Mouse (Mus musculus): ENCODE measurements at regions not wholly inside any gene's neighbourhood (a gene's known extent, or its start where the extent isn't known, plus 50 kb on each side); places are given as distances from the start of the nearest gene placed in this dataset.
A peak's percentile ranks its signal among the peaks of the same experiment; 100 is the strongest.

- Histone ChIP-seq H3K27me3 (replicated peaks) (no peaks in the 10 kb centered on the region), H3K4me2 (no peak overlapping the region), H3K9ac (no peak overlapping the region), H3K4me1 (no peaks in the 10 kb centered on the region), H3K4me3 (replicated peaks) (no peak overlapping the region), H3K36me3 (no peaks in the 10 kb centered on the region), H3K9me3 (no peaks in the 10 kb centered on the region), H3K27ac (no peak overlapping the region)
- ATAC-seq (ENCODE audit: insufficient read depth, low FRiP score, low read depth), result peak; percentile 79
- 32% methylated on average over 3 of the region's 3 CpGs for WGBS
These were observed 472.0 kb downstream of the Glrx3 start for GRCm38 (mm10) chr7:137909456-137909855.

GRCm38 (mm10) chr7:137913551-137914105, 476.2 kb downstream of the Glrx3 start:
- no peak overlapping the region for H3K27ac ChIP-seq
- no peak for ATAC-seq (ENCODE audit: insufficient read depth, low FRiP score, low read depth)
- WGBS, result 61% methylated on average over 4 of the region's 4 CpGs

GRCm38 (mm10) chr7:137914506-137914905, 477.1 kb downstream of the Glrx3 start:
- H3K9ac ChIP-seq, result no peak overlapping the region
- no peaks in the 10 kb centered on the region for H3K4me1 ChIP-seq
- H3K9me3 ChIP-seq, result no peaks in the 10 kb centered on the region
- H3K36me3 ChIP-seq, result no peaks in the 10 kb centered on the region
- no peak overlapping the region for H3K27ac ChIP-seq
- H3K4me3 ChIP-seq (replicated peaks), result no peak overlapping the region
- no peaks in the 10 kb centered on the region for H3K27me3 ChIP-seq (replicated peaks)
- ATAC-seq (ENCODE audit: insufficient read depth, low FRiP score, low read depth), result no peak
- 85% methylated on average over 5 of the region's 5 CpGs for WGBS
- no peak overlapping the region for H3K4me2 ChIP-seq

More at GRCm38 (mm10) chr7:137913551-137914105, 476.2 kb downstream of the Glrx3 start:
- Histone ChIP-seq H3K9me3 (no peaks in the 10 kb centered on the region), H3K36me3 (no peaks in the 10 kb centered on the region), H3K4me3 (replicated peaks) (no peak overlapping the region), H3K4me2 (no peak overlapping the region), H3K4me1 (no peaks in the 10 kb centered on the region), H3K27me3 (replicated peaks) (no peaks in the 10 kb centered on the region), H3K9ac (no peak overlapping the region)

DNA sequence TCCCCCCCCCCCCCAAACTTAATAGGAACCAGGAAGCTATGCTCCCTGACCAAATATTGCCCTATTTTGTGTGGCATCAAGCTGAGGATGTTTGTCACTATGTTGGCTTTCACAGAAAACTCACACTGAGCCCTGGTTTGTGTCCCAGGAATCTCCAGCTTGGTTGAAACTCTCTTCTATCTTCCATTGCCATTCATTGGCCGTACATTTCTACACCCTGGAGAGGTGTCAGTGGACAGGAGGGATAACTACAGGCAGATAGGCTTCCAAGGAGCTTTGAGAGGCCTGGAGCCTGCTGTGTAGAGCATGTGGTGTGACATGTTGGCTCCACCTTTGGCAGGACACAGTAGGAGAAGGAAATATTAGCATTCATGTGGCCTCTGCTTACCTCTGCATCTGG, 478.9 kb downstream of the Glrx3 start:
- 68% methylated on average over 1 of the region's 1 CpGs for WGBS

DNA sequence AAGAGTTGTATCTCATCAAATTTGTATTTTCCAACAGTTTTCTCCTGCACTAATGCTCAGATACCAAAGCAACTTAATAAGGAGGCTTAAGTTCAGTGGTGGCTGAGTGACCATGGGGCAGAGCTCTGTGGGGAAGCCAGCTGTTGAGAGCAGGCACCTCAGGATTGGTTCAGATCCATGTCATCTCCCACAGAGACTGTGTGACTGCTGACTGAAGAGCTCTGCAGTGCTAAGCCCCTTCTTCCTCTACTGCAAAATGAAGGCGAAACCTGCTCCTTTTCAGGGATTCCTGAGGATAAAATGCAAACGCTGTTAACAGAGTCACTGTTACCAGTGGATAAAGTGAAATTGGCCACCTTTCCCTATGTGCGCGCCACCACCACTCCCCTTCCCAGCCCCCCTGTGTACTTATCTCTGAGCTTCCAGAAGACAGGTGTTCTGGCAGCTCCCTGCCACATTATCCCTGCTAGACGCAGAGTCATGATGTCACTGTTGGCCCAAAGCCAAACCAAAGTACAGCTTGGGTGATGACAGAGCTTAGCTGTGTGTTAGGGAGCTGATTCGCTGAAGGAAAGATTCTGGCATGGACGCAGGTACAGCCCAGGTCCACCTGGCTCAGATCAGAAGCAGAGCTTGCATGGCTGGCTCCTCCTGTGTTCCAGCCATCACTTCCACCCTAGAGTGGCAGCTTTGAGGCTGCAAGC, 472.9 kb downstream of the Tcerg1l start:
- no peak; the same call in 1 of the 2 replicates for ATAC-seq (ENCODE audit: insufficient read depth, low FRiP score, low read depth)

More for the DNA sequence above, 478.9 kb downstream of the Glrx3 start:
- H3K9me3 ChIP-seq, result no peaks in the 10 kb centered on the region
- H3K4me1 ChIP-seq, result no peaks in the 10 kb centered on the region
- no peak overlapping the region for H3K9ac ChIP-seq
- no peak overlapping the region for H3K4me2 ChIP-seq
- H3K36me3 ChIP-seq, result no peaks in the 10 kb centered on the region
- no peak overlapping the region for H3K27ac ChIP-seq
- no peaks in the 10 kb centered on the region for H3K27me3 ChIP-seq (replicated peaks)
- no peak overlapping the region for H3K4me3 ChIP-seq (replicated peaks)
- ATAC-seq (ENCODE audit: insufficient read depth, low FRiP score, low read depth), result no peak

DNA sequence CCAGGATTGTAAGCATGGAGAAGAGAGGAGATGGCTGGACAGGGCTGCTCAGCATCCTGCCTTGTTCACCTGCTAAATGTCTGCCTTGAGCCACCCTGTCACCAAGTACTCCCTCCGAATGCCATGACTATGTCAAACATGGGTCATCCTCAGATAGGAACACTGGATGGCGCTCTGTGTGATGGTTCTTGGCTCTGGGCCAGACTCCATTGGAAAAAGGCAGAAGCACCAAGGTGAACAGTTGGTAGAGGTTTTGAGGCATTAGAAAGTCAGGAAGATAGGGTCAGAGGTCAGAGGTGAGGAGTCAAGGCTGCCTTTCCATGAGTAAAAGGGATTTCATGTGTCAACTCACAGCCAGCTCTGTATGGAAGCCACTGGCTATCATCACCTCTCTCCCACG, 471.9 kb downstream of the Tcerg1l start:
- Histone ChIP-seq H3K27me3 (replicated peaks) (no peaks in the 10 kb centered on the region), H3K27ac (no peak overlapping the region), H3K4me3 (replicated peaks) (no peak overlapping the region), H3K4me2 (no peak overlapping the region), H3K9me3 (no peaks in the 10 kb centered on the region), H3K4me1 (0 out of 2 replicates have a peak, but pooled peaks cover 4% of the 10 kb centered on the region), H3K9ac (no peak overlapping the region), H3K36me3 (no peaks in the 10 kb centered on the region)
- WGBS, result 72% methylated on average over 3 of the region's 3 CpGs
- ATAC-seq (ENCODE audit: insufficient read depth, low FRiP score, low read depth), result no peak

More for the DNA sequence above, 472.9 kb downstream of the Tcerg1l start:
- Histone ChIP-seq H3K9ac (no peak overlapping the region), H3K36me3 (no peaks in the 10 kb centered on the region), H3K4me3 (replicated peaks) (no peak overlapping the region), H3K27me3 (replicated peaks) (no peaks in the 10 kb centered on the region), H3K9me3 (no peaks in the 10 kb centered on the region), H3K4me1 (0 out of 2 replicates have a peak, but pooled peaks cover 4% of the 10 kb centered on the region), H3K4me2 (no peak overlapping the region), H3K27ac (no peak overlapping the region)
- WGBS, result 41% methylated on average over 7 of the region's 7 CpGs

DNA sequence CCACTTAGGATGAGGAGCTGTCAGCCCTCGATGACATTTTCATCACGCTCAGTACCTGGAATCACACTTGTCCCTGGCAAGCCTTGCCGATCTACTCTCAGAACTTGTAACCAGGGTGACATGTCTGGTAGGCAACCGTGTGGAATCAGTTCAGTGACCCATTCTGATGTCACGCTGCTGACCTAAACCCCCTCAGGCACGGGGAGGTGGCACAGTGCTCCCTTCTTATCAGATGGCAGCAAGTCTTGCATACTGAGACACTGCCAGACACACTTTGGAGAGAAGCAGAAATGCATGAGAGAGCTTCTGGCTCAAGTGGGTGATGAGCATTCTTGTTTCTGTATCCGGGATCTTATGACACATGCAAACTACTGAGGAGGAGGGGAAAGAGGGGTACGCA, 470.2 kb downstream of the Tcerg1l start:
- 65% methylated on average over 8 of the region's 8 CpGs for WGBS
- Histone ChIP-seq H3K4me3 (replicated peaks) (no peak overlapping the region), H3K4me1 (0 out of 2 replicates have a peak, but pooled peaks cover 4% of the 10 kb centered on the region), H3K4me2 (no peak overlapping the region), H3K9me3 (no peaks in the 10 kb centered on the region), H3K9ac (no peak overlapping the region), H3K27me3 (replicated peaks) (no peaks in the 10 kb centered on the region), H3K36me3 (no peaks in the 10 kb centered on the region), H3K27ac (no peak overlapping the region)
- no peak for ATAC-seq (ENCODE audit: insufficient read depth, low FRiP score, low read depth)

DNA sequence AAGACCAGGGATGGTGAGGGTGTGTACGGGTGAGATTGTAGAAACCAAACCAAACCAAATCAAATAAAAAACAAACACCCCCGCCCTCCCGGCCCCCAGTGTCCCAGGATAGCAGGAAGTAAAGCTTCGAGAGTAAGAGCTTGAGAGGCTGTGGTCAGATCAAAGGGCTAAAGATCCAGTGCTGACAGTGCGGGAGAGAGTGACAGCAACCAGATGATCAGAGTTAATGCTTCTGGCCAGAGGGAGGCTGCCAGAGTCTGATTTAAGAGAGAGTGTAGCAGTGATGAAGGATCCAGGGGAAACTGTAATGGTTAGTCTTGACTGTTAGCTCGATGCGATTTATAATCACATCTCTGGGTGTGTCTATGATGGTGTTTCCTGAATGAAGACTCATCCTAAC, 467.3 kb downstream of the Tcerg1l start:
- ATAC-seq (ENCODE audit: insufficient read depth, low FRiP score, low read depth), result no peak
- Histone ChIP-seq H3K4me3 (replicated peaks) (no peak overlapping the region), H3K9me3 (no peaks in the 10 kb centered on the region), H3K4me2 (no peak overlapping the region), H3K9ac (no peak overlapping the region), H3K27me3 (replicated peaks) (no peaks in the 10 kb centered on the region), H3K4me1 (no peaks in the 10 kb centered on the region), H3K36me3 (no peaks in the 10 kb centered on the region), H3K27ac (no peak overlapping the region)
- WGBS, result 21% methylated on average over 7 of the region's 7 CpGs

GRCm38 (mm10) chr7:137935896-137936295, 461.6 kb downstream of the Tcerg1l start:
- no peak overlapping the region for H3K9ac ChIP-seq
- H3K4me2 ChIP-seq, result no peak overlapping the region
- H3K9me3 ChIP-seq, result no peaks in the 10 kb centered on the region
- H3K4me1 ChIP-seq, result no peaks in the 10 kb centered on the region
- no peak overlapping the region for H3K4me3 ChIP-seq (replicated peaks)
- no peak for ATAC-seq (ENCODE audit: insufficient read depth, low FRiP score, low read depth)
- H3K27me3 ChIP-seq (replicated peaks), result no peaks in the 10 kb centered on the region
- 50% methylated on average over 3 of the region's 3 CpGs for WGBS
- H3K36me3 ChIP-seq, result no peaks in the 10 kb centered on the region
- H3K27ac ChIP-seq, result no peak overlapping the region

- 79% methylated on average over 8 of the region's 8 CpGs for WGBS
- no peak for ATAC-seq (ENCODE audit: insufficient read depth, low FRiP score, low read depth)
- no peaks in the 10 kb centered on the region for H3K27me3 ChIP-seq (replicated peaks)
- no peaks in the 10 kb centered on the region for H3K9me3 ChIP-seq
- H3K4me3 ChIP-seq (replicated peaks), result no peak overlapping the region
- H3K4me1 ChIP-seq, result no peaks in the 10 kb centered on the region
- no peak overlapping the region for H3K9ac ChIP-seq
- H3K4me2 ChIP-seq, result no peak overlapping the region
- no peak overlapping the region for H3K27ac ChIP-seq
- H3K36me3 ChIP-seq, result no peaks in the 10 kb centered on the region
These were observed 458.4 kb downstream of the Tcerg1l start for GRCm38 (mm10) chr7:137939116-137939515.

DNA sequence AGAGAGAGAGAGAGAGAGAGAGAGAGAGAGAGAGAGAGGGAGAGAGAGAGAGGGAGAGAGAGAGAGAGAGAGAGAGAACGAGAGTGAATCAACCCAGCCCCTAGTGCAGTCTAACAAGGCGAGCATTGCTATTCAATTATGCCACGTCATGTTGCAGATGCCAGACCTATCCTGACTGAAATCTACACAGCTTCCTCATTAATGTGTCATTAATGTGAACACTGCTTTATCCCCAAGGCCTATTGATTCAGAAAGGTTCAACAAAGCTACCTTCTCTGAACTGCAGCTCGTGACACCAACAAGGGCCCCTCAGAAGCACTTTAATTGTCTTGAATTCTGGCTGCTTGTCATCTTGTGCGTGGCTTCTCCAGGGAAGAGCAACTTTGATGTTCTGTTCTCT, 457.4 kb downstream of the Tcerg1l start:
- H3K27me3 ChIP-seq (replicated peaks), result no peaks in the 10 kb centered on the region
- no peaks in the 10 kb centered on the region for H3K9me3 ChIP-seq
- no peaks in the 10 kb centered on the region for H3K36me3 ChIP-seq
- no peak for ATAC-seq (ENCODE audit: insufficient read depth, low FRiP score, low read depth)
- H3K4me3 ChIP-seq (replicated peaks), result no peak overlapping the region
- H3K9ac ChIP-seq, result no peak overlapping the region
- WGBS, result 51% methylated on average over 5 of the region's 5 CpGs
- no peak overlapping the region for H3K27ac ChIP-seq
- no peak overlapping the region for H3K4me2 ChIP-seq
- H3K4me1 ChIP-seq, result no peaks in the 10 kb centered on the region

- no peak overlapping the region for H3K9ac ChIP-seq
- 88% methylated on average over 2 of the region's 2 CpGs for WGBS
These were observed 452.5 kb downstream of the Tcerg1l start for GRCm38 (mm10) chr7:137944991-137945390.

More at GRCm38 (mm10) chr7:137944991-137945390, 452.5 kb downstream of the Tcerg1l start:
- H3K4me2 ChIP-seq, result no peak overlapping the region
- H3K4me3 ChIP-seq (replicated peaks), result no peak overlapping the region
- no peaks in the 10 kb centered on the region for H3K9me3 ChIP-seq
- H3K27ac ChIP-seq, result no peak overlapping the region
- ATAC-seq (ENCODE audit: insufficient read depth, low FRiP score, low read depth), result no peak
- no peaks in the 10 kb centered on the region for H3K4me1 ChIP-seq
- H3K27me3 ChIP-seq (replicated peaks), result no peaks in the 10 kb centered on the region
- no peaks in the 10 kb centered on the region for H3K36me3 ChIP-seq

Data from stomach, embryonic 15.5 days (tissue).